Mouse (Mus musculus): ENCODE data around the gene Onecut1. TPM values are rescaled to one million over a fixed set of nuclear protein-coding genes. Genes with fewer than 3 reads are reported as not detected.

The Onecut1 gene
- polyA plus RNA-seq (2017; shearing (Covaris generic)) = not detected

GRCm38 (mm10) chr9:74861561-74861980, at the start of gene Onecut1:
Gene Onecut1, plus strand, starts transcription at chr9:74861921.

Other genes starting within 250 kb of the Onecut1 start
- 47.1 TPM for gene Fam214a, start 91.0 kb downstream of the Onecut1 start, polyA plus RNA-seq (2017; shearing (Covaris generic))
- gene Arpp19, start 175.7 kb downstream of the Onecut1 start, polyA plus RNA-seq (2017; shearing (Covaris generic)) = 291 TPM
- 6.6 TPM for gene Myo5a, start 209.1 kb downstream of the Onecut1 start, polyA plus RNA-seq (2017; shearing (Covaris generic))

All from inflammation-experienced regulatory T-cells, adult 16 weeks (primary cell).